Mouse (Mus musculus): ENCODE results near the gene Ube2e3. TPM values are rescaled to one million over a fixed set of nuclear protein-coding genes. Genes with fewer than 3 reads are reported as not detected.

Gene Ube2e3
- total RNA-seq (2021) = 10 to 100 TPM; 91.0 to 97.6 TPM

DNA sequence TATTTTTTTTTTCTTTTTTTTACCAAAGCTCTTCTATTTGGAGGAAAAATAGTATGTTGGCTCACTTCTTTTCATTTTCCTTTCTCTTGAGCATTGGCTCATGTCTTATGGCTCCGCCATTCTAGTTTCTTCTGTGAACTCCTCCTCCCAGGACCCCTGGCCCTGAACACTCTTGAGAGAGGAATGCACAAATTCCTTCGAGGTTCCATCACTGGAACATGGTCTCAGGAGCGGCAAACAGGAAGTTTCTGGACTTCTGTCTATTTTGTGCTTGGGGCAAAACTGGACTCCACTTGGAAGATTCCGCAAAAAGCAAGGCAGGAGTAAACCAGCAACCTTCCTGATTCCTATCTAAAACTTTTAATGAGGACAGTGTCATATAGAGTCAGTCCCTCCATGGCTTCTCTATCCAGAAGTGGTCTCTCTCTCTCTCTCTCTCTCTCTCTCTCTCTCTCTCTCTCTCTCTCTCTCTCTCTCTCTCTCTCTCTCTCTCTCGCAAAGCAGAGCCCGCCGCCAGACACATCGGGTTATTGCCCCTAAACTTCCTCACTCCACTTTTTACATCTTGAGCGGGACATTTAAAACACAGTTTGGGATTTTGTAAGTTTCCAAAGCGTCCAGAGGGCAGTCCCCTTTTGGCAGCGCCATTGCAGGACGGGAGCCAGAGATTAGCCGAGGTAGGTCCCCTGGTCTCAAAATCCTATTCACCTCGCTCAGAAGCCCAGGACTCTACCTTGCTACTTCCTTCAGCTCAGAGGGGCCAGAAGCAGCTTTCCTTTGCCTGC lies at the start of gene Ube2e3:
TSS of gene Ube2e3 (plus strand) at position 399 of the 785 bp plus-strand sequence.
- DNase-seq = peak; percentile 24

DNA sequence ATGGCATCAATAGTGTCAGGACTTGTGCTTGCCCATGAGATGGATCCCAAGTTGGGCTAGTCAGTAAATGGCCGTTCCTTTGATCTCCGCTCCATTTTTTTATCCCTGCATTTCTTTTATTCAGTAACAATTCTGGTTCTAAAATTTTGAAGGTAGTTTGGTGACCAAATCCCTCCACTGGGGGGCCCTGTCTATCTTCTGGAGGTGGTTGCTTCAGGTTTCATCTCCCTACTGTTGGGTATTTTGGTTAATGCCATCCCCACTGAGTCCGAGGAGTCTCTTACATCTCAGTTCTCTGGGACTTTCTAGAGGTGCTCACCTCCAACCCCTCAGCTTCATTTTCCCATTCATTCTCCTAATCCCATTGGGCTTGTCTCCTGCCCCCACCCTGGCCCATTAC lies 38.0 kb upstream of the Ube2e3 start:
- no peak for DNase-seq

DNA sequence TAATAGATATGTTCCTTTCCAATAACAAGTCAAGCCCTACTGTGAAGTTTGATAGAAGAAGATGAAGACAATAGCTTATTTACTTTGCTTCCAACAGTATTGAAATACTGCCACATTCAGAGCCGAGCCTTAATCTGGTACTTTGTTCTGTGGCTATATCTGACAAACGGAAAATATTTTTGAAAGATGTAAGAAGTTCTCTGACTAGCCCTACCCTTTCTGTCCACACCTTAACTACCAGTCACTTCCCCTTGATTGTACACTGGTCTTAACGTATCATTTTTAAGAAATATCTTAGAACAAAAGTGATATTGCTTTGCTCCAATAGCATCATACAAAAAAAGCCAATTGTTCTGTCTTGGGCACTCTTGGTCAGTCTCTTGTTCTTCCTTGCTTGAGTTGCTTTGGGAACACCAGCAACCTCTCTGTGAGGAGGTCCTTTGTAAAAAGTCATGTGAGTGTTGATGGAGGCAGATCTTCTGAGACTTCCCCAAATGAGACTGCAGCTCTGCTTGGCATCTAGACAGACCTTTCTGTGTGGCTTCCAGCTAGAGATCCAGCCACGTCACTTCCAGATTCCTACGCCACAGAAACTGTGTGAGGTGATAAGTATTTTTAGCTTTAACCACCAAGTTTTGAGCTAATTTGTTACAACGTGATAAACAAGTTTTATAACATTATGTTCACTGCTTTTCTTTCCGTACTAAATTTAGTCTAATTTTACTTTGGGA lies 26.3 kb upstream of the Ube2e3 start:
- DNase-seq = no peak

DNA sequence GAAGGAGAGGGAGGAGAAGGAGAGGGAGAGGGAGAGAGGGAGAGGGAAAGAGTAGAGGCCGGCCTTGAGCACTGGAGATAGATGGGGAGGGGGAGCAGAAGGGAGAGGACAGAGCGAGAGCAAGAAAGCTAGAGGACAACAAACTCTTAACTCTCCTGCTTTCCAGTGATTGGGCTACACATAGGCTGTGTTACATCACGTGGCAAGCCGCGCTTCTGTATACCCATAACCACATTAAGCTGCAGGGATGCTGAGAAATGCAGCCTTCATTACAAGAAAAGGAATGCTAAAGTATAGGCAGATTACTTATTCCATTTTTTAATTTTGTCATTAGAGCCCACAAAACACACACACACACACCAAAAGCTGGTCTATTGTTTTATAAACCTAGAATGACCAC lies 23.6 kb upstream of the Ube2e3 start:
- DNase-seq = no peak

- DNase-seq = no peak
Observed at GRCm38 (mm10) chr2:78845274-78845673, 22.6 kb upstream of the Ube2e3 start.

GRCm38 (mm10) chr2:78845717-78846116 lies 22.2 kb upstream of the Ube2e3 start:
- no peak for DNase-seq

GRCm38 (mm10) chr2:78854315-78854714 lies 13.6 kb upstream of the Ube2e3 start:
- DNase-seq = no peak

DNA sequence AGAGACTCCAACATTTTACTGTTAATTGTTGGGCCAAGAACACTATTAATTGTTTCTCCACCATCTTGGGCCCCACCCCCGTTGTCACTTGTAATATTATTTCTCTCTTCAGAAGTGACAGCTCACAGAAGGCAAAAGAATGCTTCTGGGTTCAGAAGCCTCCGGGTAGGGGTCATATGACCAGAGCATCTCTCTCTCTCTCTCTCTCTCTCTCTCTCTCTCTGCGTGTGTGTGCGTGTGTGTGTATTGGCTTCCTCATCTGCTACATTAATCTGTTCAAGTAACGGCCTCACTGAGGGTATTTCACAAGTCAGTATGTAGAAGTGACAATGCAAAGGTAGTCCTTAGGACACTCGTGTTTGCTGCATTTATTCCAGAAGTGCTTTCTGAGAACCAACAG lies 9.3 kb upstream of the Ube2e3 start:
- DNase-seq = no peak

- DNase-seq = no peak
Observed at GRCm38 (mm10) chr2:78859266-78860087, 8.4 kb upstream of the Ube2e3 start.

GRCm38 (mm10) chr2:78860088-78860372 lies 7.9 kb upstream of the Ube2e3 start:
- no peak for DNase-seq

DNA sequence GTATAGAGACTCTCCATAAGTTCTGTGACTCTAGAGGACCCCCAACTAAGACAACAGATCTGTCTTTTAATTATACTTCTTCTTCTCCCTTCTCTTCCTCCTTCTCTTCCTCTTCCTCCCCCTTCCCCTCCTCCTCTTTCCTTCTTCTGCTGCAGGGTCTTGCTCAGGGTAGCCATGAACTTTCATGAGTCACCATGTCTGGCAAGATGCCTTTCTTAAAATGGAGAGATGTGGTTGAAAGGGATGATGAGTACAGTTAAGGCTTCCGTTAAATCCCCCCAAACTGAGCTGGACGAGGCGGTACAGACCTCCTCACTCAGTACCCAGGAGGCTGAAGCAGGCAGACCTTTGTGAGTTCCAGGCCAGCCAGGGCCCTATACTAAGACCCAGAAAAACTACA lies 3.8 kb upstream of the Ube2e3 start:
- DNase-seq = no peak

- no peak for DNase-seq
Observed at GRCm38 (mm10) chr2:78864866-78865265, 3.1 kb upstream of the Ube2e3 start.

DNA sequence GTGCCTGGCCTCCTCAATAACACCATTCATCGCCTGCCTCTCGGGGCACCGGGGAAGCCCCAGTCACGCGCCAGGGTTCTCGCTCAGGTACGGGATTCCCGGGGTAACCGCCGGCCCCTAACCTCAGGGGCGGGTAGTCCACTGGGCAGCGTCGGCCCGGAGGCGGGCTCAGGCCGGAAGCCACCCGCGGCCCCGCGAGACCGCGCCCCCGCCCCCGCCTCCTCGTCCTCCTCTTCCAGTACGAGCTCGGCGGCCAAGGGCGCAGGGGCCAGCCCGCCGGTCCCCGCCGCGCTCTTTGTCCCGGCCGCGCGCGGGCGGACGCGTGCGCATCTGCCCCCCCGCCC lies 559 bp downstream of the Ube2e3 start:
- peak; percentile 88 for DNase-seq

DNA sequence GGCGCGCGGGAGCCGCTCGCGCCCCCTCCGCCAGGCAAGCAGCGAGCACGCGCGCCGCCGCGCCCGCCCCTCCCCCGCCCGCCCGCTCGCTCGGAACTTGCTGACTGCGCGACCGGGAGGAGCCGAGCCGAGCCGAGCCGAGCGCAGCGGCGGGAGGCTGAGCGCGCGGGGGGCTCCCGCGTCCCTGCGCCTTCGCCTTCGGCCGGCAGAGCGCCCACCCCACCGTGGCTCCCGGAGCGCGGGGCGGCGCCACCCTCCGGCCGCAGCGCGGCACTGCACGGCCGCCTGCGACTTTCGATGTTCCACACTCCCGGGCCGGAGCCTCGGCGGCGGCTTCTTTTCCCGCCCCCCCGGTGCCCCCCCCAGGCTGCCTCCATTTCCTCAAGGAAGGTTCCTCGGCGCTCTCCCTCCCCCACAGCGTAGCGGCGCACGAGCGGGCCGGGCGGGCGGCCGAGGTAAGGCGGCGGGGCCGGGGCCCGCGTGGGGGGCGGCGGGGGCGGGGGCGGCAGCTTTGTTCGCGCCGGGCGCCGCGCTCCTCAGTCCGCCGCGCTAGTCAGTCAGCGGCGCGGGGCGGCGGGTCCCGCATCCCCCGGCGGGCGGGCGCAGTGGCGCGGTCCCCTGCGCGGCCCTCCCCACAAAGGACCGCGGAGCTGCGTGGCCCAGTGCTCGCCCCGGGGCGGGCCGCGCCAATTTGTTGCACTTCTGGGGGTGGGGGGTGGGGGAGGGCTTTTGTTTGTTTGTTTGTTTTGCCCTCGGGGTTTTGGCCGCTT lies 1.2 kb downstream of the Ube2e3 start:
- DNase-seq = peak; percentile 90

DNA sequence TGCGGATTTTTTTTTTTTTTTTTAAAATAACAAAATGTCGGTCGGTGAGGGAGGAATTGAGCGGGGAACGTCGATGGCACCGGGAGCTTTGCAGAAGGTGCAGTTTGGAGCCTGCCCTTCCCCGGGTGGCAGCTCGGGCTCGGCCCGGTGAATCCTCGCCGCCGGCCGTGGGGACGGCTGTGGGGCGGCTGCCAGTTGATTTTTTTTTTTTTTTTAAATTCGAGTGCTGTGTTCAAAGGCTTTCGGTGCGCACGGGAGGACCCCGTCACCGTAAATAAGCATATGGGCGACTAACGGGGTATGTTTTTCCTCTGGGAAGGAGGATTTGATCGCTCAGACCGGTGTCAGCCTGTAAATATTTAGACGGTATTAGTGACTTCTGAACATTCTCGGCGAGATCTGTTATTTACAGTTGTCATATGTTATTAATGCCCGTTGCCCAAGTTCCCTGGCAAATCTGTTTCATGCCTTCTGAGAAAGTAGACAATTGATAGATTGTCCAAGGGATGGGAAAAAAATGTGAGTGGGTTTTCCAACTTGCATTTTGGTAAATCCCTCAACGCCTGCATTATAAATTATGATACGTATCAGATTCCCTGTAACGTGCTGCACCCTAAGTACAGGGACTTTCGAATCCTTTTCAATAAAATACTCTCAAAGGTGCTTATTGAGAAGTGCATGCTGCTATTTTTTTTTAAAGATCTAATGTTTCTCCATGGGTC lies 2.0 kb downstream of the Ube2e3 start:
- DNase-seq = peak; percentile 47

GRCm38 (mm10) chr2:78870443-78871025 lies 2.6 kb downstream of the Ube2e3 start:
- no peak for DNase-seq

- DNase-seq = peak; percentile 30
Observed at GRCm38 (mm10) chr2:78871971-78872860, 4.3 kb downstream of the Ube2e3 start.

DNA sequence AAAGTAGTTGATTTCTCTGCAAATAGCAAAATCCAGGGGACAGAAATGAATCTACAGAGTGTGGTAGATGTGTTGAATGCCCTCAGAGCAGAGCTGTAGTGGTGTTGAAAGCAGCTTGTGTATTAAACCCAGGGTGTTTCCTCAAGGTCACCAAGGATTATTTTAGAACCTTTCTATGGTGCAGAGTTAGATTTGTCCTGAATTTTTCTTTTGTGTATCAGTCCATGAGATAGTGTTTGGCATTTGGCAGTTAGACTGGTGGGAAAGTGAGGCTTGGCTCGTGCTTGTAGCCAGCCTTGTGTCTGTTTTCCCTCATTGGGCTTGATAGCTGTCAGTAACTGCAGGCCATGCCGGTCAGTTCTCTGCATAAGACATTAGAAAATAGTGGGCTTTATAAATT lies 6.0 kb downstream of the Ube2e3 start:
- DNase-seq = peak; percentile 43

- no peak for DNase-seq
Observed at GRCm38 (mm10) chr2:78876002-78876401, 8.1 kb downstream of the Ube2e3 start.

GRCm38 (mm10) chr2:78882068-78882467 lies 14.1 kb downstream of the Ube2e3 start:
- no peak for DNase-seq
